In genomic region chr2:156066126-156066525, GRCm38 (mm10) we compare ENCODE assay signal across 9 mouse cellular contexts. TPM values are rescaled to one million over a fixed set of nuclear protein-coding genes. Genes with fewer than 3 reads are reported as not detected.
DNase-seq lines count a peak whose midpoint lies in the region; ATAC-seq and TF ChIP-seq lines count a peak whose summit lies in the region.
"Had no signal": no experiment of that assay in that cellular context is flagged by ENCODE, and none has a peak within 500 bp of the region (broad histone marks: within the 10 kb centered on the region; RNA-seq: fewer than 3 reads in every experiment).

No protein-coding gene starts in this region.

- 26% methylated on average over 10 of the region's 10 CpGs for WGBS in lung, embryonic 14.5 days
- 35% methylated on average over 9 of the region's 10 CpGs for WGBS in forebrain, embryonic 11.5 days
- WGBS in olfactory bulb, adult 2 months: 43% methylated on average over 10 of the region's 10 CpGs

- TF ChIP-seq CTCF in lung, embryonic 14.5 days (IDR thresholded peaks at IDR 0.05; ENCODE audit: low read depth): no peak
- no peak for TF ChIP-seq CTCF in olfactory bulb, adult 2 months (IDR thresholded peaks at IDR 0.05; ENCODE audit: insufficient read depth, low read depth, low read length)

- peak overlapping the region; percentile 87 for H3K9ac ChIP-seq in lung, embryonic 14.5 days
- H3K9ac ChIP-seq in forebrain, embryonic 11.5 days (ENCODE audit: low read length): peak overlapping the region; percentile 81

- no peak for TF ChIP-seq POLR2A in olfactory bulb, adult 2 months (IDR thresholded peaks at IDR 0.05; ENCODE audit: insufficient read depth, low read depth, low read length)

- H3K4me3 ChIP-seq in lung, embryonic 14.5 days (ENCODE audit: low read depth, low read length): peak overlapping the region; percentile 73
- H3K4me3 ChIP-seq in forebrain, embryonic 11.5 days (ENCODE audit: low read depth, low read length): peak overlapping the region; percentile 62
- H3K4me3 ChIP-seq in olfactory bulb, adult 2 months (ENCODE audit: insufficient read depth, low read depth, low read length): peak overlapping the region; percentile 84

- no peak overlapping the region for H3K27ac ChIP-seq in lung, embryonic 14.5 days (ENCODE audit: low read depth)
- no peak overlapping the region for H3K27ac ChIP-seq in forebrain, embryonic 11.5 days (ENCODE audit: low read depth, low read length)
- H3K27ac ChIP-seq in olfactory bulb, adult 2 months (ENCODE audit: insufficient read depth, low read depth, low read length): no peak overlapping the region

- peak overlapping the region; percentile 95 for H3K4me2 ChIP-seq in lung, embryonic 14.5 days
- H3K4me2 ChIP-seq in forebrain, embryonic 11.5 days (ENCODE audit: low read depth, low read length, severe bottlenecking): peak overlapping the region; percentile 93

- no peak; the same call in none of the 2 replicates for ATAC-seq in lung, embryonic 14.5 days (ENCODE audit: insufficient read depth)
- ATAC-seq in forebrain, embryonic 11.5 days (replicated peaks; ENCODE audit: low FRiP score): no peak
- no peak for ATAC-seq in granulocyte monocyte progenitor cell, adult 5-6 weeks (replicated peaks; ENCODE audit: poor library complexity, severe bottlenecking)
- ATAC-seq in megakaryocyte-erythroid progenitor cell, adult 5-6 weeks (replicated peaks; ENCODE audit: low FRiP score, low TSS enrichment, poor library complexity, severe bottlenecking): no peak

- DNase-seq in lung, embryonic 14.5 days: no peak
- DNase-seq in lung, postnatal 4 days: no peak
- no peak for DNase-seq in forebrain, embryonic 11.5 days (ENCODE audit: low spot score)
- peak; percentile 23 to 36 for DNase-seq in kidney, postnatal 36 days
- DNase-seq in c-Kit-positive CD71-positive TER-119-positive erythroid progenitor cells, embryonic 14.5 days (ENCODE audit: low spot score): no peak

- no peaks in the 10 kb centered on the region for H3K9me3 ChIP-seq in lung, embryonic 14.5 days (ENCODE audit: low read depth, low read length)
- H3K9me3 ChIP-seq in forebrain, embryonic 11.5 days (ENCODE audit: control insufficient read depth, low read length): no peaks in the 10 kb centered on the region

- peaks cover 29% of the 10 kb centered on the region for H3K36me3 ChIP-seq in lung, embryonic 14.5 days (ENCODE audit: insufficient read depth)
- peaks cover 4% of the 10 kb centered on the region; the same call in 1 of the 2 replicates for H3K36me3 ChIP-seq in forebrain, embryonic 11.5 days (ENCODE audit: control insufficient read depth, insufficient read depth, low read length)

- H3K27me3 ChIP-seq in lung, embryonic 14.5 days (ENCODE audit: insufficient read depth, low read length): no peaks in the 10 kb centered on the region
- H3K27me3 ChIP-seq in forebrain, embryonic 11.5 days (ENCODE audit: control insufficient read depth, insufficient read depth, low read length): no peaks in the 10 kb centered on the region

- H3K4me1 ChIP-seq in lung, embryonic 14.5 days (ENCODE audit: insufficient read depth): no peaks in the 10 kb centered on the region
- H3K4me1 ChIP-seq in forebrain, embryonic 11.5 days (replicated peaks; ENCODE audit: control insufficient read depth, insufficient read depth, low read length): peaks cover 11% of the 10 kb centered on the region; the same call in 1 of the 2 replicates
- H3K4me1 ChIP-seq in olfactory bulb, adult 2 months (ENCODE audit: control insufficient read depth, insufficient read depth, low read length): peaks cover 14% of the 10 kb centered on the region

RNA-seq across cellular contexts. Expression of gene Spag4, which starts 1.2 kb away (rescaled TPM):
- 3.2 and 3.9 TPM in 2 replicates for polyA plus RNA-seq in lung, embryonic 14.5 days (2014; fragmentation: Nextera tagmentation; extraction: Ambion mirVana)
- 5.0 and 6.3 TPM in 2 replicates for polyA plus RNA-seq in forebrain, embryonic 11.5 days (2014; fragmentation: Nextera tagmentation; extraction: Ambion mirVana)
- polyA plus RNA-seq in olfactory bulb, adult 2 months (2012; ENCODE audit: insufficient read depth, insufficient read length, low replicate concordance, missing spikeins): not detected in 2 replicates
- 0.49 and 8.3 TPM in 2 replicates for total RNA-seq in granulocyte monocyte progenitor cell, adult 5-6 weeks (2014; fragmentation: Nextera tagmentation)
- 1.5 and 4.8 TPM in 2 replicates for total RNA-seq in granulocyte monocyte progenitor cell, adult 5-6 weeks (2017)
- total RNA-seq in megakaryocyte-erythroid progenitor cell, adult 5-6 weeks (2014; fragmentation: Nextera tagmentation): 1.6 and 5.0 TPM in 2 replicates
- total RNA-seq in megakaryocyte-erythroid progenitor cell, adult 5-6 weeks (2017): 1.8 TPM in 1 of 2 replicates, not detected in the other

RNA-seq across cellular contexts. Expression of gene Fer1l4, which starts 13.4 kb away (rescaled TPM):
- not detected in 2 replicates for polyA plus RNA-seq in lung, embryonic 14.5 days (2014; fragmentation: Nextera tagmentation; extraction: Ambion mirVana)
- not detected in 2 replicates for polyA plus RNA-seq in forebrain, embryonic 11.5 days (2014; fragmentation: Nextera tagmentation; extraction: Ambion mirVana)
- not detected in 2 replicates for polyA plus RNA-seq in olfactory bulb, adult 2 months (2012; ENCODE audit: insufficient read depth, insufficient read length, low replicate concordance, missing spikeins)
- not detected in 2 replicates for total RNA-seq in granulocyte monocyte progenitor cell, adult 5-6 weeks (2014; fragmentation: Nextera tagmentation)
- not detected in 2 replicates for total RNA-seq in granulocyte monocyte progenitor cell, adult 5-6 weeks (2017)
- total RNA-seq in megakaryocyte-erythroid progenitor cell, adult 5-6 weeks (2014; fragmentation: Nextera tagmentation): not detected in 2 replicates
- not detected in 2 replicates for total RNA-seq in megakaryocyte-erythroid progenitor cell, adult 5-6 weeks (2017)
- total RNA-seq: adrenal gland, postnatal 36 days had no signal

RNA-seq across cellular contexts. Expression of gene Cpne1, which starts 45.6 kb away (rescaled TPM):
- 66.7 and 70.2 TPM in 2 replicates for polyA plus RNA-seq in lung, embryonic 14.5 days (2014; fragmentation: Nextera tagmentation; extraction: Ambion mirVana)
- 48.7 and 58.8 TPM in 2 replicates for polyA plus RNA-seq in forebrain, embryonic 11.5 days (2014; fragmentation: Nextera tagmentation; extraction: Ambion mirVana)
- polyA plus RNA-seq in olfactory bulb, adult 2 months (2012; ENCODE audit: insufficient read depth, insufficient read length, low replicate concordance, missing spikeins): not detected in 2 replicates
- total RNA-seq in granulocyte monocyte progenitor cell, adult 5-6 weeks (2014; fragmentation: Nextera tagmentation): 34.2 and 51.5 TPM in 2 replicates
- 14.7 and 16.5 TPM in 2 replicates for total RNA-seq in granulocyte monocyte progenitor cell, adult 5-6 weeks (2017)
- total RNA-seq in megakaryocyte-erythroid progenitor cell, adult 5-6 weeks (2014; fragmentation: Nextera tagmentation): 28.7 and 29.6 TPM in 2 replicates
- 15.0 and 19.9 TPM in 2 replicates for total RNA-seq in megakaryocyte-erythroid progenitor cell, adult 5-6 weeks (2017)

RNA-seq across cellular contexts. Expression of gene Rbm12, which starts 45.7 kb away (rescaled TPM):
- 36.9 and 41.2 TPM in 2 replicates for polyA plus RNA-seq in lung, embryonic 14.5 days (2014; fragmentation: Nextera tagmentation; extraction: Ambion mirVana)
- 45.7 and 47.6 TPM in 2 replicates for polyA plus RNA-seq in forebrain, embryonic 11.5 days (2014; fragmentation: Nextera tagmentation; extraction: Ambion mirVana)
- 391 TPM in 1 of 2 replicates, not detected in the other for polyA plus RNA-seq in olfactory bulb, adult 2 months (2012; ENCODE audit: insufficient read depth, insufficient read length, low replicate concordance, missing spikeins)
- 28.6 and 49.6 TPM in 2 replicates for total RNA-seq in granulocyte monocyte progenitor cell, adult 5-6 weeks (2014; fragmentation: Nextera tagmentation)
- total RNA-seq in granulocyte monocyte progenitor cell, adult 5-6 weeks (2017): 40.2 and 53.5 TPM in 2 replicates
- total RNA-seq in megakaryocyte-erythroid progenitor cell, adult 5-6 weeks (2014; fragmentation: Nextera tagmentation): 57.8 and 58.4 TPM in 2 replicates
- total RNA-seq in megakaryocyte-erythroid progenitor cell, adult 5-6 weeks (2017): 48.4 and 48.5 TPM in 2 replicates

RNA-seq across cellular contexts. Expression of gene Ergic3, which starts 58.3 kb away (rescaled TPM):
- 219 and 239 TPM in 2 replicates for polyA plus RNA-seq in lung, embryonic 14.5 days (2014; fragmentation: Nextera tagmentation; extraction: Ambion mirVana)
- polyA plus RNA-seq in forebrain, embryonic 11.5 days (2014; fragmentation: Nextera tagmentation; extraction: Ambion mirVana): 169 and 207 TPM in 2 replicates
- not detected in 2 replicates for polyA plus RNA-seq in olfactory bulb, adult 2 months (2012; ENCODE audit: insufficient read depth, insufficient read length, low replicate concordance, missing spikeins)
- 184 and 197 TPM in 2 replicates for total RNA-seq in granulocyte monocyte progenitor cell, adult 5-6 weeks (2014; fragmentation: Nextera tagmentation)
- 78.5 and 96.2 TPM in 2 replicates for total RNA-seq in granulocyte monocyte progenitor cell, adult 5-6 weeks (2017)
- 160 TPM in 2 replicates for total RNA-seq in megakaryocyte-erythroid progenitor cell, adult 5-6 weeks (2014; fragmentation: Nextera tagmentation)
- total RNA-seq in megakaryocyte-erythroid progenitor cell, adult 5-6 weeks (2017): 68.0 and 100 TPM in 2 replicates

Comparison
In these comparisons a context has a peak if more than half of its experiments do, and no peak if none do; other contexts are left out.
1. DNase-seq: peak in kidney, postnatal 36 days (2 of 2); none in lung, embryonic 14.5 days (single experiment), lung, postnatal 4 days (0 of 2), forebrain, embryonic 11.5 days (single experiment) and c-Kit-positive CD71-positive TER-119-positive erythroid progenitor cells, embryonic 14.5 days (single experiment).
2. Peak in every context shown above with its lines, with median percentiles within 50 percentile points of each other: H3K4me3 ChIP-seq.